Mouse (Mus musculus): ENCODE measurements at regions not wholly inside any gene's neighbourhood (a gene's known extent, or its start where the extent isn't known, plus 50 kb on each side); places are given as distances from the start of the nearest gene placed in this dataset.

DNA sequence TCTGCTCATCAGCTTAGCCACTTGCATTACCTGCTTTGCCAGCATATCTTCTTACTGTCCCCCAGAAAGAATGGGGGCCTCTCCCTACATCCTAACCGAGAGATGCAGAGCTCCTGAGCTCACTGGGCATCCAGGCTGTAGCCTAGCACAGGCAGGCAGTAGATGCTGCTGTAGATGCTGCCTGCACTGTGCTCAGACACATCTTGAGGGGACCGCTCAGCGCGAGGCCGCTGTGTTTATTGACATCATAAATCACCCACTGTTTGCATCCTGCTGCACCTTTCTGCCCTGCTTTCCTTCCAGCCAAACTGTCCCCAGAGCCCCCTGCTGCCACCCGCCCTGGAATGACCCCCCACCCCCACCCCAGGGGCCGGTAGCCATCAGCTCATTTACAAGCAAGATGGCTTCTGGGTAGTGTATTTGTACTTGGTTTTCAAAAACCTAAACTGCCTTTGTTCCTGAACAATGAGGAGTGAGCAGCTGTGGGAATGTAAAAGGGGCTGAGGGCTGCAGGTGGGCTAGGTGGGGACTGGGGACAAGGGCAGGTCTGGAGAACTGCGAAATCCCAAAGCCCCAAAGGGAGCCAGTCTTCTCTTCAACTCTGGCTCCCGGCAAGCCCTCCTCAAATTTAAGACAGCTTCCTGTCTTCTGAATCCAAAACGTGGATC lies 233.2 kb downstream of the Bcor start:
- no peak for DNase-seq (ENCODE audit: low spot score in 2 of 2)
- intact Hi-C loops (cut with DNase I): no loop called here

GRCm38 (mm10) chrX:11929448-11929847 lies 230.7 kb downstream of the Bcor start:
- no peak for DNase-seq (ENCODE audit: low spot score in 2 of 2)
- intact Hi-C loops (cut with DNase I): no loop called here

DNA sequence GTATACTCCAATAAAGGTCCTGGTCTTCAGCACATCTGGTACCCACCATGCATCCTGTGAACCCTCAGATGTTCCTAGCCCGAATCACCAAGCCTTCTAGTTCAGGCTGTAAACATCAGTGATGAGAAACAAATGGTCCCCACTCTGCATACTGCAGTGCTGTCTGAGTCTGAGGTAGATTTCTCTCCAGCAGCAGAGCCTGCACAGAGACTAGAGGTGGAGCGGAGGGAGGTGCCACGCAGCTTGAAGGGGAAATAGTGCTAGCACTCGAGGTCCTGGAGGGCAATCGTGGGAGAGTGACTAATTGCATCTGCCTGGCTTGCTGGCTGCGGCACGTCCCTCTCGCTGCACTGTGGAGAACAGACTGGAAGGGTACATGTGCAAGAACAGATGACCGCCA lies 228.7 kb downstream of the Bcor start:
- intact Hi-C loops (cut with DNase I): no loop called here
- no peak for DNase-seq (ENCODE audit: low spot score in 2 of 2)

- DNase-seq (ENCODE audit: low spot score in 2 of 2): no peak
- intact Hi-C loops (cut with DNase I): no loop called here
These were observed 224.8 kb downstream of the Bcor start for GRCm38 (mm10) chrX:11935337-11935736.

DNA sequence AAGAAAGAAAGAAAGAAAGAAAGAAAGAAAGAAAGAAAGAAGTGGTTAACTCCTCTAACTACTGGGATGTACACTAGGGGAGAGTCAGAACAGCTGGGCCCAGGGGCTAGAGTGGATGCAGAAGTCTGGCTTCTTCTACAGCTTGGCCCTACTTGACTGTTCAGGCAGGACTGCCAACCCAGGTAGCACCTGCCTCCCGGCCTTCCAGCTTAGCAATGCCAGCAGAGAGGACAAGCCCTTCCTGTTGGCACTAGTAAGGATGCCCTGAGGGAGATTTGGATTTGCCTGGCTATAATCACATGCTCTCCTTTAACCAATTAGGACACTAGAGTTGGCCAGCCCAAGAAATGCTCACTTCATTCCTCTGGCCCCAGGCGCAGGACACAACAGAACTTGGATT lies 219.9 kb downstream of the Bcor start:
- intact Hi-C loops (cut with DNase I): no loop called here
- no peak for DNase-seq (ENCODE audit: low spot score in 2 of 2)

GRCm38 (mm10) chrX:11943367-11943766 lies 216.8 kb downstream of the Bcor start:
- intact Hi-C loops (cut with DNase I): no loop called here
- no peak for DNase-seq (ENCODE audit: low spot score in 2 of 2)

- DNase-seq (ENCODE audit: low spot score in 2 of 2): no peak
- intact Hi-C loops (cut with DNase I): no loop called here
These were observed 215.6 kb downstream of the Bcor start for GRCm38 (mm10) chrX:11944574-11944973.

DNA sequence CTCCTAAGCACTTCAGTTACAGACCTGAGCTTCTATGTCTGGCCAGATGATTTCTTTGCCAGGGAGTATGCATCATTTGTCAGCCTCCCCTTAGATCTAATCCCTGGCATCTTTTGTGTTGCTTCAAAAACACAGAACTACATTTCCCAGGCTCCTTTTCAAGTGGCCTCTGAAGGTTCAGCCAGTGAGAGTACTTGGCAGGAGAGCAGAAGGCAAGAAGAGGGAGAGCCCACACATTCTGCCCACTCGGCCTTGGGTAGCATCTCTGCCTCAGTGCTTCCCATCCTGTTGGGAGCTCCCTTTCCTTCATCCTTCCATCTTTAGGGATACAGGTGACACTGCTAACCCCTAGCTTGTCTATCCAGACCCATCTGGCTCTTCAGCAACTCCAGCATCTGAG lies 214.9 kb downstream of the Bcor start:
- intact Hi-C loops (cut with DNase I): no loop called here
- DNase-seq (ENCODE audit: low spot score in 2 of 2): no peak

DNA sequence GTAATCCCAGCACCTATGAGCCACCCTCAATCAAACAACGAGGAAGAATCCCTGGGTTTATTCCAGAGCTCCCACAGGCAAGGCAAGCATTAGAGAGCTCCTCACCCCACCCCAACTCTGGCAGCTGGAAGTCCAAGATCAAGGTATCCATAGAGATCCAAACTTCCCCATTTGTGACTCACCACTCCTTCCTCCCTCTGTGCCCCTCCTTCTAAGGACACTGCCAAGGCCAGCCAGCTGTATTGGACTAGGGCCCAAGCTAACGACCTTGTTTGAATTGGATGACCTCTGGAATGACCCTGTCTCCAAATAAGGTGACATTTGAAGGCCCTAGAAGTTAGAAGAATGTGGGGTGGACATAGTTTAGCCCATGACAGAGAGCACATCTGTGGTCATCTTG lies 208.0 kb downstream of the Bcor start:
- DNase-seq (ENCODE audit: low spot score in 2 of 2): no peak
- intact Hi-C loops (cut with DNase I): no loop called here

- intact Hi-C loops (cut with DNase I): no loop called here
- DNase-seq (ENCODE audit: low spot score in 2 of 2): no peak
These were observed 204.0 kb downstream of the Bcor start for GRCm38 (mm10) chrX:11956194-11956593.

GRCm38 (mm10) chrX:11957011-11957410 lies 203.1 kb downstream of the Bcor start:
- no peak for DNase-seq (ENCODE audit: low spot score in 2 of 2)
- intact Hi-C loops (cut with DNase I): no loop called here

GRCm38 (mm10) chrX:11959871-11960552 lies 200.1 kb downstream of the Bcor start:
- DNase-seq (ENCODE audit: low spot score in 2 of 2): peak; percentile 6 to 9
- intact Hi-C loops (cut with DNase I): no loop called here

DNA sequence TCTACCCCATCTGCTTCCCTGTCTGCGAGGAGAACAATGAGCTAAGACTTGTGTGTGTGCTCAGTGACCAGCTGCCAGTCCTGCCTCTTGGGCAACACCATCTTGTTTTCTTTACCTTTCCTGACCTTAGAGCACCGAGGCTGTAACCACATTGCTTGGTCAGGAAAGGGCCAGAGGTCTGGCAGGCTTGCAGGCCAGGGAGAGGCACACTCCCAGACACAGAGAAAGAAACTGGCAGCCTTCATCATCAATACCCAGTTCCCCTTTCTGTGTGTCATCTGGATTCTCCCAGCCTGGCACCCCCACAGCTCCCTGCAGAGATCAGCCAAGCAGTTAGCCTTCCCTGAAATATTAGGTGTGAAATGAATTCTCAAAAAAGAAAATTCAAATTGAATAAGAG lies 198.8 kb downstream of the Bcor start:
- intact Hi-C loops (cut with DNase I): no loop called here
- DNase-seq (ENCODE audit: low spot score in 2 of 2): no peak

- intact Hi-C loops (cut with DNase I): no loop called here
- DNase-seq (ENCODE audit: low spot score in 2 of 2): no peak
These were observed 195.7 kb downstream of the Bcor start for GRCm38 (mm10) chrX:11964428-11964827.

GRCm38 (mm10) chrX:11978679-11979078 lies 181.5 kb downstream of the Bcor start:
- no peak for DNase-seq (ENCODE audit: low spot score in 2 of 2)
- intact Hi-C loops (cut with DNase I): no loop called here

GRCm38 (mm10) chrX:11983276-11983675 lies 176.9 kb downstream of the Bcor start:
- intact Hi-C loops (cut with DNase I): no loop called here
- no peak for DNase-seq (ENCODE audit: low spot score in 2 of 2)

Measured in left cerebral cortex, postnatal 36 days (tissue).